Mouse (Mus musculus) B cell, adult 62 days (primary cell): Measurements from ENCODE around the gene Eid1. TPM values are rescaled to one million over a fixed set of nuclear protein-coding genes. Genes with fewer than 3 reads are reported as not detected.

Source experiments
- total RNA-seq: library from RNA; stranded (reverse); gene quantifications from 4 replicates; pipeline ENCODE4 v1.2.4, GENCODE M21; 2023

Gene Eid1
- total RNA-seq: 33.3 to 41.6 TPM (median 35.1 TPM) in 4 replicates

GRCm38 (mm10) chr2:125672957-125673631 lies at the start of gene Eid1:
Gene Eid1 (plus strand): TSS chr2:125673095.

GRCm38 (mm10) chr2:125624837-125625351 lies 48.0 kb upstream of the Eid1 start, which contains the start of gene Cep152:
Gene Cep152 (minus strand): TSS chr2:125625113.

GRCm38 (mm10) chr2:125724086-125724430 lies 51.2 kb downstream of the Eid1 start, which contains the start of gene Shc4:
Gene Shc4 (minus strand): TSS chr2:125724148.

Other genes starting within 250 kb of the Eid1 start
- not detected in 4 replicates for gene Gm9913, start 168.0 kb upstream of the Eid1 start, total RNA-seq
- 0.06 to 0.18 TPM in 2 of 4 replicates, not detected in the others for gene Fbn1, start 165.1 kb upstream of the Eid1 start, total RNA-seq
- gene Cep152, start 48.0 kb upstream of the Eid1 start, total RNA-seq: 19.7 to 21.2 TPM (median 20.1 TPM) in 4 replicates
- gene Shc4, start 51.1 kb downstream of the Eid1 start, total RNA-seq: 0.21 to 0.29 TPM in 2 of 4 replicates, not detected in the others
- 51.0 to 54.8 TPM (median 51.9 TPM) in 4 replicates for gene Secisbp2l, start 109.8 kb downstream of the Eid1 start, total RNA-seq
- 20.2 to 28.6 TPM (median 21.9 TPM) in 4 replicates for gene Galk2, start 186.0 kb downstream of the Eid1 start, total RNA-seq
- 57.7 to 85.6 TPM (median 68.6 TPM) in 4 replicates for gene Cops2, start 186.0 kb downstream of the Eid1 start, total RNA-seq